Mouse (Mus musculus) midbrain, postnatal 0 days (tissue): ENCODE results near the gene Kctd14. TPM values are rescaled to one million over a fixed set of nuclear protein-coding genes. Genes with fewer than 3 reads are reported as not detected.
"Not testable (repeated sequence)": the region's sequence is repeated elsewhere in the genome, so short reads cannot be mapped to it uniquely, and the experiment has no call there.

Experiments
- ATAC-seq: fragments of 200-750 bp; cut with Nextera tagmentation; 2 replicates; pipeline ENCODE4 v1.8.0; 2017; ENCODE audit warnings: moderate number of reproducible peaks, mild to moderate bottlenecking, moderate TSS enrichment, moderate library complexity; ENCODE audit not compliant: low FRiP score
- DNase-seq: peaks from one replicate; pipeline ENCODE4 v3.0.0-alpha.2; 2015; ENCODE audit warnings: low spot score
- H3K27ac ChIP-seq: fragments of 300-500 bp; sonication (generic); 2 replicates; pipeline ENCODE4 v1.5.1; 2014; ENCODE audit warnings: low read depth, mild to moderate bottlenecking, low read length, mixed read lengths
- H3K27me3 ChIP-seq: fragments of 300-500 bp; sonication (generic); 2 replicates; pipeline ENCODE4 v1.6.1; 2014; ENCODE audit warnings: low read length, control low read depth, mixed read lengths; ENCODE audit not compliant: insufficient read depth
- H3K36me3 ChIP-seq: fragments of 300-500 bp; sonication (generic); 2 replicates; pipeline ENCODE4 v1.6.1; 2014; ENCODE audit warnings: low read length, control low read depth, mixed read lengths; ENCODE audit not compliant: insufficient read depth
- H3K4me1 ChIP-seq: fragments of 300-500 bp; sonication (generic); 2 replicates; pipeline ENCODE4 v1.6.1; 2014; ENCODE audit warnings: mild to moderate bottlenecking, control low read depth, antibody characterized with exemption, low read length, mixed read lengths; ENCODE audit not compliant: insufficient read depth
- H3K4me2 ChIP-seq: fragments of 300-500 bp; sonication (generic); 2 replicates; pipeline ENCODE4 v1.6.1; 2014; ENCODE audit warnings: low read depth, mild to moderate bottlenecking, low read length, mixed read lengths; ENCODE audit not compliant: poor library complexity, severe bottlenecking
- H3K4me3 ChIP-seq: fragments of 300-500 bp; sonication (generic); 2 replicates; pipeline ENCODE4 v1.5.1; 2014; ENCODE audit warnings: low read depth, mild to moderate bottlenecking, low read length, moderate library complexity
- H3K9ac ChIP-seq: fragments of 300-500 bp; sonication (generic); replicated peaks from 2 replicates; pipeline ENCODE4 v1.6.1; 2014; ENCODE audit warnings: mild to moderate bottlenecking, low read length, moderate library complexity, mixed read lengths; ENCODE audit not compliant: poor library complexity, severe bottlenecking
- H3K9me3 ChIP-seq: fragments of 300-500 bp; sonication (generic); 2 replicates; pipeline ENCODE4 v1.6.1; 2016; ENCODE audit warnings: low read length, control low read depth
- CTCF ChIP-seq: IDR thresholded peaks from 2 replicates; pipeline ENCODE4 v1.5.1; 2016; ENCODE audit warnings: antibody characterized with exemption, mild to moderate bottlenecking
- WGBS: fragments of 180-500 bp; shearing (Covaris S2); extraction: QIAGEN DNeasy Blood & Tissue Kit; methylation state at CpG from one replicate; pipeline ENCODE4 v1.1.7; 2014; 5-methylcytosine and 5-hydroxymethylcytosine counted together
- polyA plus RNA-seq: library from polyadenylated mRNA; unstranded; fragments of >200 nt; fragmentation: Nextera tagmentation; extraction: Ambion mirVana; gene quantifications from 2 replicates; pipeline ENCODE4 v1.2.1, GENCODE M21; 2015
- total RNA-seq: library from RNA; depleted of rRNA; stranded (reverse); fragments of >200 nt; gene quantifications from 2 replicates; pipeline ENCODE4 v1.2.3, GENCODE M21; 2014

Kctd14 gene
- total and polyA plus RNA-seq, 2 experiments from 2014 or later, result 0.16 to 1.3 TPM

DNA sequence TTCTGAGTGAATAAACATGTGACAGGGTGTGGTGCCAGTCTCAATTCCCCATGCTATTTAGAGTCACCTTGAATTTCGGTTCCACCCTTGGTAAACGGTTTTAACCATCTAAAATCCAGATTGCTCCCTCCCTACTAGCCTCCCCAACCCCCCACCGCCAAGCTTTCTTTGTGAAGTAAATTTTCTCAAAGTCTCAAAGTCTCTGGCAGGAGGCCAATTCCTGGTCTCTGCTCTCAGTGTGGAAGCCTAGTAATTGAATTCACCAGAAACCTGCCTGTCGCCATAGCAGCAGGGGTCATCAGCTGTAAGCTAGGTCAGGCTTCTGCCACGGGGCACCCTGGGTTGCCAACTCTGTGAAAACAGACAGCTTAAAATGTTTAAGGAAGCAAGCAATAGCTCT, 21.4 kb upstream of the Kctd14 start:
- Histone ChIP-seq H3K27me3 (no peaks in the 10 kb centered on the region), H3K4me2 (no peak overlapping the region), H3K4me3 (no peak overlapping the region), H3K9ac (no peak overlapping the region), H3K4me1 (no peaks in the 10 kb centered on the region; the same call in 1 of the 2 replicates), H3K9me3 (no peaks in the 10 kb centered on the region), H3K27ac (no peak overlapping the region), H3K36me3 (no peaks in the 10 kb centered on the region)
- WGBS, result 2% methylated on average over 5 of the region's 5 CpGs
- ATAC-seq (0 out of 2 replicates have a peak, but pooled peaks have one; percentile 55), DNase-seq (peak; percentile 84)
- TF ChIP-seq CTCF, result no peak

DNA sequence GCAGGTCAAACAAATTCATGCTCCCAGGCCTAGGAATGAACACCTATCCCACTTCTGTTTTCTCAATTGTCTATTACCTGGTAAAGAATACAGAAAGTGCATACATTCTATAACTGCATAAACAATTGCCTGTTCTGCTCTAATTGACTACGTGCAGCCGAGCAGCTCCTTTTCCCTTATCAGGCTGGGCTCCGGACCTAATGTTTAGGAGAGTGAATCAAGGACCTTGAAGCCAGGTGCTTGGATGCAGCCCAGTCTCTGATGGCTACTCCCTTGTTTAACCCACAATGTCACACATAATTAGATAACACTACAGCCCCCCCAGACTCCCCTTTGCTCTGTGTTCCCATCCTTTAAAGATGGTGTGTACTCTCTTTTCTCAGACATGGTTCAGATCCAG, 17.6 kb upstream of the Kctd14 start:
- WGBS, result 64% methylated on average over 3 of the region's 3 CpGs

DNA sequence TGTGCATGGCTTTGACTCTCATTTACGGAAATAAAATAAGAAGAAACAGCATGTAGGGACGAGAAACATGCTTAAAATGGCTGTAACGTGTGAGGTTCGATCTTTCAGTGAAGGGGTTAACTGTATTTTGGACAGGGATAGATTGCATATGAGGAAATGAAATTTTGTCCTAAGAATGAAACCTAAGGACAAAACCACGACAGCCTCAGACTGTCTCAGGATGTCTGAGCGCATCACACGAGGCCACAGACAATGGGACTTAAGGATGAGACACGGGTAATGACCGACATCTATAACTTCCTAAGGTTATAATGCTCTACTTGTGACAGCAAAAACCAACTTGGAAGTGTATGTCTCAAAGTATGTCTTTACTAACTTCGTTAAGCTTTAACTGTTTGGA, 16.6 kb upstream of the Kctd14 start:
- TF ChIP-seq CTCF, result no peak
- Histone ChIP-seq H3K9me3 (no peaks in the 10 kb centered on the region), H3K27me3 (no peaks in the 10 kb centered on the region), H3K9ac (no peak overlapping the region), H3K4me3 (no peak overlapping the region), H3K4me2 (no peak overlapping the region), H3K27ac (no peak overlapping the region), H3K4me1 (no peaks in the 10 kb centered on the region; the same call in 1 of the 2 replicates), H3K36me3 (no peaks in the 10 kb centered on the region)
- DNase-seq, result no peak
- WGBS, result 80% methylated on average over 10 of the region's 10 CpGs
- no peak for ATAC-seq

More for the DNA sequence above, 17.6 kb upstream of the Kctd14 start:
- not testable (repeated sequence) for H3K36me3 ChIP-seq, ATAC-seq, H3K27ac ChIP-seq, H3K4me1 ChIP-seq, H3K9me3 ChIP-seq, H3K4me3 ChIP-seq, H3K4me2 ChIP-seq, DNase-seq, H3K27me3 ChIP-seq, H3K9ac ChIP-seq

DNA sequence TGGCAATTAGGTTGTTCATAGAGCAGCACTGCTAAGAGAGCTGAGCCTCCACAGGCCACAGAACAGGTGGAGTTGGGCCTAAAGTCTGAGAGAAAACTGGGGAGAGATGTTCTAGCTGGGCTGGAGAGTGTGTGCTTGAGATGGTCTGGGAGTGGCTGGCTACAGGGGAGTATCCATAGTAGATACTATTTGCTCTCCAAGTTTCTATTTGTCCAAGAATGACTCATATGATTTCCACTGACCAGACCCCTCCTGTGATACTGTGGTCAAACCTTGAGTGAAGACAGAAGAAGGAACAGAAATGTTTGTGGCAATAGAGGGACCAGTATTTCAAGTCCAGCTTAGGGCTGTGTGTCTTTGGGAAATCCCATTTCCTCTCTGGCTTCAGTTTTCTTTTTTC, 12.1 kb upstream of the Kctd14 start:
- no peak for TF ChIP-seq CTCF
- Histone ChIP-seq H3K27ac (no peak overlapping the region), H3K36me3 (no peaks in the 10 kb centered on the region), H3K4me3 (no peak overlapping the region), H3K27me3 (no peaks in the 10 kb centered on the region), H3K4me2 (no peak overlapping the region), H3K9ac (no peak overlapping the region), H3K4me1 (no peaks in the 10 kb centered on the region), H3K9me3 (no peaks in the 10 kb centered on the region)
- ATAC-seq (no peak), DNase-seq (no peak)

DNA sequence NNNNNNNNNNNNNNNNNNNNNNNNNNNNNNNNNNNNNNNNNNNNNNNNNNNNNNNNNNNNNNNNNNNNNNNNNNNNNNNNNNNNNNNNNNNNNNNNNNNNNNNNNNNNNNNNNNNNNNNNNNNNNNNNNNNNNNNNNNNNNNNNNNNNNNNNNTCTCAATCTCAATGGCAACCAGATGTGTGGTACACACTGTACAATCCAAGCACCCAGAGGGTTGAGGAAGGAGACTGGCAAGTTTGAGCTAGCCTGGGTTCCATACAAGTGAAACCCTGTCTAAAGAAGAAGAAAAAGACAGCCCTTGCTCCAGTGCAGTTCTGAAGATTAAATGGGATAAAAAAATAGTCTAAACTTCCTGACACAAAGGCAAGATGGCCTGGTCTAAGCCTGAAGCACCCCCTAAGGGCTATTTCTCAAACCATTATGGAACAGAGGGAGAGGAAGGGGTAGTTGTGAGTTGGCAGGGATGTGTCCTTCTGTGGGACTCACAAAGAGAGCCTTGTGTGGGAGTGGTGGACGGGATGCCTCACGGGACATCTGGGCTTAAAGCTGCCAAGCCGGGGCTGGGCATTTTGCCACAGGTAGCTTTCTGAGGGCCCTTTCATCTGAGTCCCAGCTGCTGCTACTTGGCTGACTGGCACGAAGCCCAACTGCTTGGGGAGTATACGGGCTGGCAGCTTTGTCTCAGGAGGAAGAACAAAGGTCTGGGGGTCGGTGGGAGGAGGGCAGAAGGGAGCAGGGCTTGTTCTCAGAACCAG, 4.8 kb upstream of the Kctd14 start:
- Histone ChIP-seq H3K4me1 (no peaks in the 10 kb centered on the region), H3K9me3 (no peaks in the 10 kb centered on the region), H3K27me3 (no peaks in the 10 kb centered on the region), H3K9ac (no peak overlapping the region), H3K4me3 (no peak overlapping the region), H3K4me2 (no peak overlapping the region), H3K36me3 (no peaks in the 10 kb centered on the region), H3K27ac (peak overlapping the region; percentile 69)
- 16% methylated on average over 6 of the region's 6 CpGs for WGBS
- DNase-seq, result peak; percentile 98
- TF ChIP-seq CTCF, result 0 out of 2 replicates have a peak, but pooled peaks have one; percentile 10
- ATAC-seq, result peak; percentile 94

DNA sequence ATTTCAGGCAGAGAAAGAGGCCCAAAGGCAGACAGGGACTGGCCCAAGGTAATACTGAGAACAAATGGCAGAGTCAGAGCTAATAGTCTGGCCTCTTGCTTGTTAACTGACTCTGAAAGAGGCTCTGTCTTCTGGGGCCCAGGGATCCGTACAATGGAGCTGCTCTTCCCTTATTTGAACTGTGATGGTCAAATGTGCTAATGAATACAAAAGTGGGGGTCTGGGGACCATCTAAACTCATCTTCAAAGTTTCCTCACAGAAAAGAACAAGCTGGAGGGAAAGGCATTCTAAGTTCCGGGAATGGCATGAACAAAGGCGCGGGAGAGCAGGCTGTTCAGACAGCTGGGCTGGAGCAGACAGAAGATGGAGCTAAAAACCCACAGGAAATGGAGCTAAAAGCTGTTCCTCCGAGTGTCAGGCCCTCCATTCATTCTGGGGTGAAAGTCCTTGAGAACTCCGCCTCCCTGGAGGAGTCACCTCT, 4.0 kb upstream of the Kctd14 start:
- H3K4me1 ChIP-seq, result no peaks in the 10 kb centered on the region
- ATAC-seq (peak; percentile 75), DNase-seq (peak; percentile 69)
- 46% methylated on average over 6 of the region's 6 CpGs for WGBS
- no peak overlapping the region for H3K4me2 ChIP-seq
- no peak overlapping the region for H3K4me3 ChIP-seq
- no peaks in the 10 kb centered on the region for H3K36me3 ChIP-seq
- H3K27ac ChIP-seq, result peak overlapping the region; percentile 69
- no peaks in the 10 kb centered on the region for H3K27me3 ChIP-seq
- H3K9ac ChIP-seq, result no peak overlapping the region
- TF ChIP-seq CTCF, result peak; percentile 44
- no peaks in the 10 kb centered on the region for H3K9me3 ChIP-seq
